Mouse (Mus musculus): ENCODE measurements around the gene Iqschfp. TPM values are rescaled to one million over a fixed set of nuclear protein-coding genes. Genes with fewer than 3 reads are reported as not detected.

Iqschfp gene
- polyA plus RNA-seq, 1 experiment from 2014 or later: not detected

DNA sequence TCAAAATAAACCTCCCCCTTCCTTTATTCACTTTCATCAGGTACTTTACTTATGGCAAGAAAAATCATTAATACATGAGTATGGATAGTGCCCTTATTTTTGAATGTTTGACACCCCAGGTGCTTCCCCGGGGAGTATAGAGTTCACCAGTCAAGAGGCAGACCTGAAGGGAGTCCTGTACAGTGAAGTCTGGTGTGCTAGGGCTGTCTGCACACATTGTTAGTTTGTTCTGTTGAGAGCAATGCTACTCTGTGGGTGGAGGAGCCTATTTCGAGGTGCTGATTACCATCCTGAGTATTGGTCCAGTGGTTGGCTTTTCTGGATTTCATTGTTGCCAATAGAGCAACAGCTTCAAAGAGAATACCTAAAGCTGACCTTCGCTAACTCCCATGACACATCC is 26.1 kb downstream of the Iqschfp start:
- no peak for ATAC-seq (ENCODE audit: low FRiP score, low read depth)
- no peaks in the 10 kb centered on the region for H3K27me3 ChIP-seq
- no peaks in the 10 kb centered on the region for H3K4me1 ChIP-seq
- H3K9me3 ChIP-seq: no peaks in the 10 kb centered on the region
- H3K9ac ChIP-seq: no peak overlapping the region
- H3K27ac ChIP-seq: no peak overlapping the region
- no peak overlapping the region for H3K4me3 ChIP-seq
- no peaks in the 10 kb centered on the region for H3K36me3 ChIP-seq
- 80% methylated on average over 3 of the region's 3 CpGs for WGBS
- no peak overlapping the region for H3K4me2 ChIP-seq (replicated peaks)

GRCm38 (mm10) chr3:67918634-67919259 is 26.7 kb downstream of the Iqschfp start:
- no peak overlapping the region for H3K27ac ChIP-seq
- no peak overlapping the region for H3K4me3 ChIP-seq
- H3K4me1 ChIP-seq: no peaks in the 10 kb centered on the region
- no peaks in the 10 kb centered on the region for H3K9me3 ChIP-seq
- 72% methylated on average over 8 of the region's 8 CpGs for WGBS
- H3K27me3 ChIP-seq: no peaks in the 10 kb centered on the region
- no peak for ATAC-seq (ENCODE audit: low FRiP score, low read depth)
- H3K4me2 ChIP-seq (replicated peaks): no peak overlapping the region
- H3K36me3 ChIP-seq: no peaks in the 10 kb centered on the region
- no peak overlapping the region for H3K9ac ChIP-seq

DNA sequence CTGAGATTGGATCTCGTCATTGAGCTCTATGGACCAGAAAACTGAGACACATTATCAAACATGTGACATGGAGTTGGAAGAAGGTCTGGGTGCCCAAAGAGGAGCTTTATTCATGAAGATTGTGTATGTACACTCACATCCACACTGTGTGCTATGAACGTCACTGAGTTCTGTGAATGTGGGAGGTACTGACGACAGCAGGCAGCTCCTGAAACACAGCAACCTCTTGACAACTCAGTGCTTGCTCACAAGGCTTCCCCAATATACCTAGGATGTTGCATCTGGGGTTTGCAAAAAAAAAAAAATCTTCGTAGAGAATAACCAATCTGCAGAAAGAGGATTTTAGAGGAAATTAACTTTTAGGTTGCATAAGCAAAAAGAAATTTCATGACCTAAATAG is 31.1 kb downstream of the Iqschfp start:
- WGBS: 81% methylated on average over 4 of the region's 4 CpGs
- no peak overlapping the region for H3K9ac ChIP-seq
- H3K4me3 ChIP-seq: no peak overlapping the region
- no peak overlapping the region for H3K4me2 ChIP-seq (replicated peaks)
- H3K4me1 ChIP-seq: no peaks in the 10 kb centered on the region
- no peaks in the 10 kb centered on the region for H3K36me3 ChIP-seq
- no peaks in the 10 kb centered on the region for H3K27me3 ChIP-seq
- no peaks in the 10 kb centered on the region for H3K9me3 ChIP-seq
- no peak for ATAC-seq (ENCODE audit: low FRiP score, low read depth)
- no peak overlapping the region for H3K27ac ChIP-seq

GRCm38 (mm10) chr3:67925453-67925852 is 33.4 kb downstream of the Iqschfp start:
- no peak for ATAC-seq (ENCODE audit: low FRiP score, low read depth)
- Histone ChIP-seq H3K4me1 (no peaks in the 10 kb centered on the region), H3K4me3 (no peak overlapping the region), H3K9me3 (no peaks in the 10 kb centered on the region), H3K27ac (no peak overlapping the region), H3K4me2 (replicated peaks) (no peak overlapping the region), H3K27me3 (no peaks in the 10 kb centered on the region), H3K36me3 (no peaks in the 10 kb centered on the region), H3K9ac (no peak overlapping the region)
- 84% methylated on average over 2 of the region's 2 CpGs for WGBS

- H3K4me1 ChIP-seq: no peaks in the 10 kb centered on the region
- no peak overlapping the region for H3K4me3 ChIP-seq
- no peak for ATAC-seq (ENCODE audit: low FRiP score, low read depth)
- no peak overlapping the region for H3K27ac ChIP-seq
- no peaks in the 10 kb centered on the region for H3K9me3 ChIP-seq
- WGBS: 81% methylated on average over 10 of the region's 10 CpGs
- no peak overlapping the region for H3K4me2 ChIP-seq (replicated peaks)
- H3K36me3 ChIP-seq: no peaks in the 10 kb centered on the region
- H3K27me3 ChIP-seq: no peaks in the 10 kb centered on the region
- no peak overlapping the region for H3K9ac ChIP-seq
Observed at GRCm38 (mm10) chr3:67930424-67931133, 38.5 kb downstream of the Iqschfp start.

- Histone ChIP-seq H3K36me3 (no peaks in the 10 kb centered on the region), H3K4me3 (no peak overlapping the region), H3K27ac (no peak overlapping the region), H3K9ac (no peak overlapping the region), H3K4me1 (no peaks in the 10 kb centered on the region), H3K27me3 (no peaks in the 10 kb centered on the region), H3K9me3 (no peaks in the 10 kb centered on the region), H3K4me2 (replicated peaks) (no peak overlapping the region)
- WGBS: 94% methylated on average over 8 of the region's 8 CpGs
- no peak for ATAC-seq (ENCODE audit: low FRiP score, low read depth)
Observed at GRCm38 (mm10) chr3:67931181-67931580, 39.1 kb downstream of the Iqschfp start.

DNA sequence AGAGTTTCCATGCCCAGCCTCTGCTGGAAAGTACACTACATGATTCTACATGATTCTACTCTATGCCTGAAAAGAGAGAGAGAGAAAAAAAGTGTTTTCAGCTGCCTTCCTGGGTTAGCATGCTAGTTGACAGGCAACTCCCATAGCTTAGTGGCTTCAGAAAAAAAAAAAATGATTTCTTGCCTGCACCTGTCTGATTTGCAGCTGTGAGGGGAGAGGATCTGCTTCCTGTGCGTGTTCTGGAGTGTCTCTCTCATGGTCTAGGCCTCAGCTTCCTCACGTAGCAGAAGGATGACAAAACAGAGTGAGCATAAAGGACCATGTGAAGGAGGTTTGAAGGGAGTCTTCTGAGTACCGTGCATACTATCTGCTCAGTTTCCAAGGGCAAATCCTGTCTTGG is 39.9 kb downstream of the Iqschfp start:
- H3K4me2 ChIP-seq (replicated peaks): no peak overlapping the region
- no peak overlapping the region for H3K9ac ChIP-seq
- 66% methylated on average over 3 of the region's 3 CpGs for WGBS
- no peak overlapping the region for H3K4me3 ChIP-seq
- no peaks in the 10 kb centered on the region for H3K27me3 ChIP-seq
- no peaks in the 10 kb centered on the region for H3K36me3 ChIP-seq
- H3K4me1 ChIP-seq: no peaks in the 10 kb centered on the region
- ATAC-seq (ENCODE audit: low FRiP score, low read depth): no peak; the same call in 1 of the 2 replicates
- no peak overlapping the region for H3K27ac ChIP-seq
- H3K9me3 ChIP-seq: no peaks in the 10 kb centered on the region

GRCm38 (mm10) chr3:67935829-67936228 is 43.8 kb downstream of the Iqschfp start:
- no peak overlapping the region for H3K4me2 ChIP-seq (replicated peaks)
- no peaks in the 10 kb centered on the region for H3K36me3 ChIP-seq
- peaks cover 5% of the 10 kb centered on the region; the same call in 1 of the 2 replicates for H3K4me1 ChIP-seq
- no peak overlapping the region for H3K9ac ChIP-seq
- ATAC-seq (ENCODE audit: low FRiP score, low read depth): no peak
- WGBS: 74% methylated on average over 3 of the region's 3 CpGs
- H3K9me3 ChIP-seq: no peaks in the 10 kb centered on the region
- H3K27ac ChIP-seq: no peak overlapping the region
- no peak overlapping the region for H3K4me3 ChIP-seq
- H3K27me3 ChIP-seq: no peaks in the 10 kb centered on the region

- H3K36me3 ChIP-seq: no peaks in the 10 kb centered on the region
- no peak overlapping the region for H3K4me3 ChIP-seq
- H3K27ac ChIP-seq: no peak overlapping the region
- H3K9me3 ChIP-seq: no peaks in the 10 kb centered on the region
- H3K4me2 ChIP-seq (replicated peaks): no peak overlapping the region
- WGBS: 60% methylated on average over 2 of the region's 2 CpGs
- no peak for ATAC-seq (ENCODE audit: low FRiP score, low read depth)
- H3K4me1 ChIP-seq: no peaks in the 10 kb centered on the region
- H3K27me3 ChIP-seq: no peaks in the 10 kb centered on the region
- H3K9ac ChIP-seq: no peak overlapping the region
Observed at GRCm38 (mm10) chr3:67947000-67947399, 55.0 kb downstream of the Iqschfp start.

DNA sequence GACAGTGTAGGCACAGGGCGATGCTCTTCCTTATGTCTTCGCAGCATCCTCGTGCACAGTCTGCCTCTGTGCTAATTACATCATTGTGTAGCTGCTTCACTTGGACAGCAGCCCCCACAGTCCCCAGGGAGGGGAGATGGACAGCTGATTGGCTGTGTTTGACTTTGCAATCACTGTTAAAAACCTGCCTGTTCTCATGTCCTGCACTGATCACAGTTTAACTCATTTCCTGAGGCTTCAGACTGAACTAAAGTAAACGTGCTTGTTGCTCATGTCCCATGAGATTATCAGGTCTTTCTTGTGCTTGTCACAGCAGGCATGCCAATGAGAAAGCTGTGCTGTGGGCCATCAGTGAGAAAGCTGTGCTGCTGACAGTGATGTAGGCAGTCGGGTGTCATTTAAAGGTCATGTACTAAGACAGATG is 60.5 kb downstream of the Iqschfp start:
- H3K27ac ChIP-seq: no peak overlapping the region
- no peaks in the 10 kb centered on the region for H3K9me3 ChIP-seq
- no peak overlapping the region for H3K4me2 ChIP-seq (replicated peaks)
- no peak overlapping the region for H3K4me3 ChIP-seq
- WGBS: 61% methylated on average over 5 of the region's 5 CpGs
- no peaks in the 10 kb centered on the region for H3K36me3 ChIP-seq
- H3K4me1 ChIP-seq: peaks cover 5% of the 10 kb centered on the region; the same call in 1 of the 2 replicates
- no peak overlapping the region for H3K9ac ChIP-seq
- 0 out of 2 replicates have a peak, but pooled peaks cover 2% of the 10 kb centered on the region for H3K27me3 ChIP-seq
- ATAC-seq (ENCODE audit: low FRiP score, low read depth): no peak

GRCm38 (mm10) chr3:67954459-67955065 is 62.5 kb downstream of the Iqschfp start:
- Histone ChIP-seq H3K4me3 (no peak overlapping the region), H3K4me1 (peaks cover 5% of the 10 kb centered on the region; the same call in 1 of the 2 replicates), H3K27ac (no peak overlapping the region), H3K27me3 (0 out of 2 replicates have a peak, but pooled peaks cover 2% of the 10 kb centered on the region), H3K9me3 (no peaks in the 10 kb centered on the region), H3K9ac (no peak overlapping the region), H3K36me3 (no peaks in the 10 kb centered on the region), H3K4me2 (replicated peaks) (no peak overlapping the region)
- WGBS: 44% methylated on average over 5 of the region's 5 CpGs
- ATAC-seq (ENCODE audit: low FRiP score, low read depth): no peak

GRCm38 (mm10) chr3:67959672-67960071 is 67.6 kb downstream of the Iqschfp start:
- WGBS: 46% methylated on average over 7 of the region's 7 CpGs
- 0 out of 2 replicates have a peak, but pooled peaks cover 2% of the 10 kb centered on the region for H3K27me3 ChIP-seq
- no peak for ATAC-seq (ENCODE audit: low FRiP score, low read depth)
- H3K4me2 ChIP-seq (replicated peaks): no peak overlapping the region
- no peaks in the 10 kb centered on the region for H3K9me3 ChIP-seq
- 0 out of 2 replicates have a peak, but pooled peaks cover 5% of the 10 kb centered on the region for H3K4me1 ChIP-seq
- no peak overlapping the region for H3K27ac ChIP-seq
- H3K9ac ChIP-seq: no peak overlapping the region
- H3K36me3 ChIP-seq: no peaks in the 10 kb centered on the region
- no peak overlapping the region for H3K4me3 ChIP-seq
